Mouse (Mus musculus): ENCODE results near the gene Mt1. TPM values are rescaled to one million over a fixed set of nuclear protein-coding genes. Genes with fewer than 3 reads are reported as not detected.

The Mt1 gene
- polyA plus RNA-seq, 1 experiment, result 963 TPM

GRCm38 (mm10) chr8:94135556-94135955, 43.3 kb upstream of the Mt1 start:
- Histone ChIP-seq H3K79me3 (ENCODE audit: low read depth) (no peaks in the 10 kb centered on the region), H3ac (ENCODE audit: control insufficient read depth, insufficient read length, low read depth) (no peak overlapping the region), H3K36me3 (ENCODE audit: control insufficient read depth, insufficient read depth) (no peaks in the 10 kb centered on the region), H3K4me3 (ENCODE audit: insufficient read depth, poor library complexity, severe bottlenecking) (no peak overlapping the region), H3K79me2 (ENCODE audit: control insufficient read depth, insufficient read depth) (no peaks in the 10 kb centered on the region), H3K27me3 (ENCODE audit: control insufficient read depth, insufficient read depth, insufficient read length) (no peaks in the 10 kb centered on the region)
- no peak for TF ChIP-seq CEBPB (IDR thresholded peaks at IDR 0.05; ENCODE audit: low read depth)
- TF ChIP-seq MYOD1 (IDR thresholded peaks at IDR 0.05; ENCODE audit: control insufficient read depth, insufficient read length, low read depth), result no peak
- no peak for TF ChIP-seq MAX (IDR thresholded peaks at IDR 0.05)
- no peak for TF ChIP-seq USF1 (IDR thresholded peaks at IDR 0.05; ENCODE audit: low read depth)
- TF ChIP-seq CTCF (IDR thresholded peaks at IDR 0.05; ENCODE audit: control insufficient read depth, insufficient read depth, insufficient read length), result no peak
- TF ChIP-seq MYOG (IDR thresholded peaks at IDR 0.05; ENCODE audit: control insufficient read depth, extremely low read depth, insufficient read length), result no peak
- TF ChIP-seq FOSL1 (IDR thresholded peaks at IDR 0.05; ENCODE audit: insufficient read depth, low read length, poor library complexity, severe bottlenecking), result no peak

DNA sequence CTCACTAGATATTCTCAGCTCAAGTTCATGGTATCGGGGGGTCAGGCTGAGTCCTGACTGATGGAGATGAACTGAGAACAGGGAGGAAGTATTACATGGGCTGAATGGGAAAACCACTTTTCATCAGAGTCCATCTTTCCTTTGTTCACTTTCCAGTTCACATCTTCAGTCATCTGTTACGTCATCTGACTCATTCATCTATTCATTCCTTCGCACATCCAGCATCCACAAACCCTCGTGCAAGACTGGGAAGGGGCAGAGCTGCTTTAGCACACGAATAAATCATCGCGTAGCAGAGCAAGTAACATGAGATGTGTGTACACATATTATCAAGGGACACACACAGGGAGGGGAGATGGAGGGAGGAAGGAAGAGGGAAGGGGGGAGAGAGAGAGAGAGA, 42.7 kb upstream of the Mt1 start:
- Histone ChIP-seq H3K79me3 (ENCODE audit: low read depth) (no peaks in the 10 kb centered on the region), H3K79me2 (ENCODE audit: control insufficient read depth, insufficient read depth) (no peaks in the 10 kb centered on the region), H3K27me3 (ENCODE audit: control insufficient read depth, insufficient read depth, insufficient read length) (no peaks in the 10 kb centered on the region), H3ac (ENCODE audit: control insufficient read depth, insufficient read length, low read depth) (no peak overlapping the region), H3K36me3 (ENCODE audit: control insufficient read depth, insufficient read depth) (no peaks in the 10 kb centered on the region), H3K4me3 (ENCODE audit: insufficient read depth, poor library complexity, severe bottlenecking) (no peak overlapping the region)
- TF ChIP-seq USF1 (IDR thresholded peaks at IDR 0.05; ENCODE audit: low read depth) (no peak), MYOG (IDR thresholded peaks at IDR 0.05; ENCODE audit: control insufficient read depth, extremely low read depth, insufficient read length) (no peak), MAX (IDR thresholded peaks at IDR 0.05) (no peak), CEBPB (IDR thresholded peaks at IDR 0.05; ENCODE audit: low read depth) (no peak), CTCF (IDR thresholded peaks at IDR 0.05; ENCODE audit: control insufficient read depth, insufficient read depth, insufficient read length) (no peak), FOSL1 (IDR thresholded peaks at IDR 0.05; ENCODE audit: insufficient read depth, low read length, poor library complexity, severe bottlenecking) (no peak), MYOD1 (IDR thresholded peaks at IDR 0.05; ENCODE audit: control insufficient read depth, insufficient read length, low read depth) (no peak)

DNA sequence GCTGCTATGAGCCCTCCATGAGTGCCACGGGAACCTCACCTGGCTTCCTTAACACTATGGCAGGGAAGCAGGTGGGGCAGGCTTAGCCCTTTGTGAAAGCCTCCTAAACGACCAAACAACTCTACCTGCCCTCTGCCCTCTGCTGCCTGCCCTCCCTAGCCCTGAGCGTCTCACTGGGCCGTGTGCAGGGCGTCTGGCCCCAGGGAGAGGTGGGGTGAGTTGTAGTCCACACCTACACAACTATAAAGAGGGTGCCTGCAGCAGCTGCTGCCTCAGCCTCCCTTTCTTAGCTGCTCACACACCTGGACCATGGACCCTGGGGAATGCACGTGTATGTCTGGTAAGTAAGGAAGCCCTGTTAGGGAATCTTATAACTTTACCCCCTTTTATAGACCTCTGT, 41.9 kb upstream of the Mt1 start, which contains the start of gene Mt4:
TSS of gene Mt4 (plus strand) at position 265 of the 400 bp plus-strand sequence.
- no peaks in the 10 kb centered on the region for H3K36me3 ChIP-seq (ENCODE audit: control insufficient read depth, insufficient read depth)
- H3K79me2 ChIP-seq (ENCODE audit: control insufficient read depth, insufficient read depth), result no peaks in the 10 kb centered on the region
- H3K79me3 ChIP-seq (ENCODE audit: low read depth), result no peaks in the 10 kb centered on the region
- TF ChIP-seq USF1 (IDR thresholded peaks at IDR 0.05; ENCODE audit: low read depth) (no peak), CEBPB (IDR thresholded peaks at IDR 0.05; ENCODE audit: low read depth) (no peak), MAX (IDR thresholded peaks at IDR 0.05) (no peak), MYOG (IDR thresholded peaks at IDR 0.05; ENCODE audit: control insufficient read depth, extremely low read depth, insufficient read length) (no peak), CTCF (IDR thresholded peaks at IDR 0.05; ENCODE audit: control insufficient read depth, insufficient read depth, insufficient read length) (no peak), MYOD1 (IDR thresholded peaks at IDR 0.05; ENCODE audit: control insufficient read depth, insufficient read length, low read depth) (no peak), FOSL1 (IDR thresholded peaks at IDR 0.05; ENCODE audit: insufficient read depth, low read length, poor library complexity, severe bottlenecking) (no peak)
- H3ac ChIP-seq (ENCODE audit: control insufficient read depth, insufficient read length, low read depth), result no peak within 1 kb of the TSS
- H3K4me3 ChIP-seq (ENCODE audit: insufficient read depth, poor library complexity, severe bottlenecking), result no peak within 1 kb of the TSS
- no peaks in the 10 kb centered on the region for H3K27me3 ChIP-seq (ENCODE audit: control insufficient read depth, insufficient read depth, insufficient read length)

DNA sequence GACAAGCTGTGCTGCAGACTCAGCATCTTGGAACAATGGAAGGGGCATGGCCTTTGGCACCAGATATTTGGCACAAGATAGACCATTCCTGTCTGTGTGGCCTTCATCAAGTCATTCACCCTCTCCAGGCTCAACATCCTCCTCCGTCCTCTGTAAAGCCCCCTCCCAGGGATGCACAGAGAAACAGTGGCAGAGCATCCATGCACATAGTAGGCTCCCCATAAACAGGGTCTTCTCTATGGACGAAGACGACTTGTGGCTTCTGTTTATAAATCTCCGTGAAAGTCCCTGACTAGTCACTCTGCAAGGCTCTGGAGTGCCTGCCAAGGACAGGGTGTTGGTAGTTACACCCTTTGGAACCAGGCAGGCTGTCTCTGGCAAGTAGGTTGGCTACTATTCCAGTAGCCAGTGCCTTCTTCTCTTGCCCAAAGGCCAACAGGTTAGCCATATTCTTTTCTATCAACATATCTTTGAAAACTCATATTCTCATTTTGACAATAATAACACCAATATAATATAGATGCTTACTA, 38.6 kb upstream of the Mt1 start:
- no peak overlapping the region for H3ac ChIP-seq (ENCODE audit: control insufficient read depth, insufficient read length, low read depth)

GRCm38 (mm10) chr8:94148236-94148635, 30.6 kb upstream of the Mt1 start:
- Histone ChIP-seq H3ac (ENCODE audit: control insufficient read depth, insufficient read length, low read depth) (no peak overlapping the region), H3K79me3 (ENCODE audit: low read depth) (no peaks in the 10 kb centered on the region), H3K27me3 (ENCODE audit: control insufficient read depth, insufficient read depth, insufficient read length) (no peaks in the 10 kb centered on the region), H3K4me3 (ENCODE audit: insufficient read depth, poor library complexity, severe bottlenecking) (no peak overlapping the region), H3K79me2 (ENCODE audit: control insufficient read depth, insufficient read depth) (no peaks in the 10 kb centered on the region), H3K36me3 (ENCODE audit: control insufficient read depth, insufficient read depth) (no peaks in the 10 kb centered on the region)
- no peak for TF ChIP-seq MYOG (IDR thresholded peaks at IDR 0.05; ENCODE audit: control insufficient read depth, extremely low read depth, insufficient read length)
- no peak for TF ChIP-seq CEBPB (IDR thresholded peaks at IDR 0.05; ENCODE audit: low read depth)
- no peak for TF ChIP-seq CTCF (IDR thresholded peaks at IDR 0.05; ENCODE audit: control insufficient read depth, insufficient read depth, insufficient read length)
- TF ChIP-seq MYOD1 (IDR thresholded peaks at IDR 0.05; ENCODE audit: control insufficient read depth, insufficient read length, low read depth), result no peak
- TF ChIP-seq MAX (IDR thresholded peaks at IDR 0.05), result no peak
- no peak for TF ChIP-seq FOSL1 (IDR thresholded peaks at IDR 0.05; ENCODE audit: insufficient read depth, low read length, poor library complexity, severe bottlenecking)
- no peak for TF ChIP-seq USF1 (IDR thresholded peaks at IDR 0.05; ENCODE audit: low read depth)

More for the DNA sequence above, 38.6 kb upstream of the Mt1 start:
- Histone ChIP-seq H3K79me2 (ENCODE audit: control insufficient read depth, insufficient read depth) (no peaks in the 10 kb centered on the region), H3K27me3 (ENCODE audit: control insufficient read depth, insufficient read depth, insufficient read length) (no peaks in the 10 kb centered on the region), H3K4me3 (ENCODE audit: insufficient read depth, poor library complexity, severe bottlenecking) (no peak overlapping the region), H3K79me3 (ENCODE audit: low read depth) (no peaks in the 10 kb centered on the region), H3K36me3 (ENCODE audit: control insufficient read depth, insufficient read depth) (no peaks in the 10 kb centered on the region)
- TF ChIP-seq MYOG (IDR thresholded peaks at IDR 0.05; ENCODE audit: control insufficient read depth, extremely low read depth, insufficient read length) (no peak), CTCF (IDR thresholded peaks at IDR 0.05; ENCODE audit: control insufficient read depth, insufficient read depth, insufficient read length) (no peak), MYOD1 (IDR thresholded peaks at IDR 0.05; ENCODE audit: control insufficient read depth, insufficient read length, low read depth) (no peak), MAX (IDR thresholded peaks at IDR 0.05) (no peak), FOSL1 (IDR thresholded peaks at IDR 0.05; ENCODE audit: insufficient read depth, low read length, poor library complexity, severe bottlenecking) (no peak), USF1 (IDR thresholded peaks at IDR 0.05; ENCODE audit: low read depth) (no peak), CEBPB (IDR thresholded peaks at IDR 0.05; ENCODE audit: low read depth) (no peak)

All from C2C12 (cell line).